Mouse (Mus musculus) small intestine, adult 2 months (tissue): Measurements from ENCODE around the gene Gtpbp3.

Experiments
- CTCF ChIP-seq: fragments of 200-500 bp; IDR thresholded peaks from 2 replicates; pipeline ENCODE4 v1.5.1; 2012; ENCODE audit warnings: low read depth, mild to moderate bottlenecking, control low read depth, inconsistent platforms, low read length, moderate library complexity, mixed read lengths; ENCODE audit not compliant: insufficient replicate concordance, insufficient read length; ENCODE audit errors: extremely low read depth
- POLR2A ChIP-seq: fragments of 200-500 bp; IDR thresholded peaks from 2 replicates; pipeline ENCODE4 v1.6.1; 2012; ENCODE audit warnings: low read depth, mild to moderate bottlenecking, control low read depth, inconsistent platforms, low read length, moderate library complexity

- no peak for TF ChIP-seq CTCF
- no peak for TF ChIP-seq POLR2A
These were observed 19.9 kb upstream of the Gtpbp3 start for GRCm38 (mm10) chr8:71468001-71468400.
